Mouse (Mus musculus): ENCODE data around the gene Gm21783. TPM values are rescaled to one million over a fixed set of nuclear protein-coding genes. Genes with fewer than 3 reads are reported as not detected.
"Not testable (repeated sequence)": the region's sequence is repeated elsewhere in the genome, so short reads cannot be mapped to it uniquely, and the experiment has no call there.

The Gm21783 gene
- not detected for total RNA-seq (2021)
- long read RNA-seq, experiment 1 = 0 reads
- long read RNA-seq, experiment 2 = 0 reads

DNA sequence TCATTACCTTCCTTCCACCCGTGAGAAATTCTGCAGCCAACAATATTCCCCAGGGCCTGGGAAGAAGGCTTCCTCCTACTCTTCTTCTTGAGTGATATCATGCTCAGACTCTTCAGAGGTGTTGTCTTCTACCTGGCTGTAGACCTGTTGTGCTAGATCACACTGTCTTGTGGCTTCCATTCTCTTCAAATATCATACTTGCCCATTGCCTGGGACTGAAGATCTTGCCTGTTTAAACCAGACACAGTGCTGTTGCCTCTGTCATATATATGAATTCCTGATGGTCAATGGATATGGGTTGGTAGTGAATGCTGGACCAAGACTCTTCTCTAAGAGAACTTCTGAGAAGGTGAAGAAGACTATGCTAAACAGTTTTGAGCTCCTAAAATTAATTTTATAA, at the start of gene Gm21783:
TSS of gene Gm21783 (minus strand) at position 101 of the 400 bp plus-strand sequence.
- intact Hi-C loops (cut with DNase I) = not testable (repeated sequence)

More for the DNA sequence above, at the start of gene Gm21783:
- H3K27ac ChIP-seq, DNase-seq, H3K4me3 ChIP-seq: not testable (repeated sequence)

Measured in gastrocnemius, adult 2 months (tissue).